13 mouse cellular contexts compared by ENCODE assay signal in the genomic region with DNA sequence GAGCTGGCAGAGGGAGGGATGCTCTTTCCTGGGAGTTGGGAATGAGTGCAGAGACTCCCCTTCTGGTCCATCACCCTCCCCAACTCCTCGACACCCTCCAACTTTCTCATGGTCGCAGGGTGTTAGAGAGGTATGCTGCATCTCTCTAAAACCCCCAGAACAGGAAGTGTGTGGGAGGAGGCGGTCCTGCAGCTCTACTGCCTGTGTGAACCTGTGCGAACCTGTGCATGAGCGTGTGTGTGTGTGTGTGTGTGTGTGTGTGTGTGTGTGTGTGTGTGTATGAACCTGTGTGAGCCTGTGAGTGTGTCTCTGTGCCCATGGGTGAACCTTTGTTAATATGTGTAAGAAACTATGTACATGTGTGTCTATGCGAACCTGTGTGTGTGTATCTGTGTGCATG. TPM values are rescaled to one million over a fixed set of nuclear protein-coding genes. Genes with fewer than 3 reads are reported as not detected.
DNase-seq lines count a peak whose midpoint lies in the region; ATAC-seq lines count a peak whose summit lies in the region.
"Had no signal": no experiment of that assay in that cellular context is flagged by ENCODE, and none has a peak within 500 bp of the region (broad histone marks: within the 10 kb centered on the region; RNA-seq: fewer than 3 reads in every experiment).

No protein-coding gene starts in this region.

- H3K4me1 ChIP-seq in limb, embryonic 10.5 days, result peaks cover 37% of the 10 kb centered on the region
- H3K4me1 ChIP-seq: stomach, embryonic 15.5 days had no signal

- no peaks in the 10 kb centered on the region for H3K27me3 ChIP-seq in splenic B cell, adult 2 months (ENCODE audit: control insufficient read depth, insufficient read depth, low read length, poor library complexity, severe bottlenecking)
- 0 out of 2 replicates have a peak, but pooled peaks cover 4% of the 10 kb centered on the region for H3K27me3 ChIP-seq in limb, embryonic 10.5 days (ENCODE audit: low read depth, poor library complexity, severe bottlenecking)
- H3K27me3 ChIP-seq: lung, embryonic 15.5 days; stomach, embryonic 15.5 days had no signal

- H3K27ac ChIP-seq in limb, embryonic 10.5 days, result no peak overlapping the region
- H3K27ac ChIP-seq: hindbrain, postnatal 0 days; lung, embryonic 15.5 days; stomach, embryonic 15.5 days had no signal

- peak; percentile 60 to 63 for DNase-seq in spleen, adult 18-20 months
- no peak for DNase-seq in spleen, adult 12 weeks (ENCODE audit: low spot score)
- DNase-seq in splenic B cell, adult 2 months (ENCODE audit: low read depth, low spot score), result peak; percentile 81
- DNase-seq in urinary bladder, adult 18-20 months (ENCODE audit: low spot score in 2 of 2), result no peak
- no peak for DNase-seq in limb, embryonic 10.5 days (ENCODE audit: low spot score)
- no peak for DNase-seq in retina, postnatal 1 day
- DNase-seq: adrenal gland, postnatal 36 days; heart, adult 11 months; layer of hippocampus, adult 9-11 months had no signal

- no peaks in the 10 kb centered on the region for H3K9me3 ChIP-seq in limb, embryonic 10.5 days (replicated peaks)
- H3K9me3 ChIP-seq: lung, embryonic 15.5 days; stomach, embryonic 15.5 days had no signal

- H3K4me3 ChIP-seq in limb, embryonic 10.5 days, result no peak overlapping the region
- H3K4me3 ChIP-seq: lung, embryonic 15.5 days; stomach, embryonic 15.5 days had no signal

- H3K36me3 ChIP-seq in splenic B cell, adult 2 months (ENCODE audit: control insufficient read depth, insufficient read depth, low read length, poor library complexity, severe bottlenecking), result no peaks in the 10 kb centered on the region
- H3K36me3 ChIP-seq in limb, embryonic 10.5 days, result no peaks in the 10 kb centered on the region
- H3K36me3 ChIP-seq: lung, embryonic 15.5 days; stomach, embryonic 15.5 days had no signal

- 73% methylated on average over 6 of the region's 6 CpGs for WGBS in limb, embryonic 10.5 days

- peak; percentile 90 for ATAC-seq in inflammation-experienced regulatory T-cells, adult 6 months
- ATAC-seq: hindbrain, postnatal 0 days had no signal

RNA-seq across cellular contexts. Expression of gene Rbm38, which starts 33.5 kb away (rescaled TPM):
- polyA plus RNA-seq in inflammation-experienced regulatory T-cells, adult 6 months (2017; shearing (Covaris generic)), result 100 to 1,000 TPM; 115 to 138 (median 124) TPM
- polyA plus RNA-seq in limb, embryonic 10.5 days (2016; fragmentation: Nextera tagmentation; extraction: Ambion mirVana), result 74.1 and 97.5 TPM in 2 replicates

RNA-seq across cellular contexts. Expression of gene Rae1, which starts 53.9 kb away (rescaled TPM):
- polyA plus RNA-seq in inflammation-experienced regulatory T-cells, adult 6 months (2017; shearing (Covaris generic)), result 10 to 100 TPM; 29.2 to 50.7 (median 50.2) TPM
- polyA plus RNA-seq in limb, embryonic 10.5 days (2016; fragmentation: Nextera tagmentation; extraction: Ambion mirVana), result 179 and 196 TPM in 2 replicates

Comparison
In these comparisons a context has a peak if more than half of its experiments do, and no peak if none do; other contexts are left out.
1. DNase-seq: peak in spleen, adult 18-20 months (2 of 2) and splenic B cell, adult 2 months (single experiment); none in spleen, adult 12 weeks (single experiment), urinary bladder, adult 18-20 months (0 of 2), limb, embryonic 10.5 days (single experiment) and retina, postnatal 1 day (single experiment).